In the genomic region with DNA sequence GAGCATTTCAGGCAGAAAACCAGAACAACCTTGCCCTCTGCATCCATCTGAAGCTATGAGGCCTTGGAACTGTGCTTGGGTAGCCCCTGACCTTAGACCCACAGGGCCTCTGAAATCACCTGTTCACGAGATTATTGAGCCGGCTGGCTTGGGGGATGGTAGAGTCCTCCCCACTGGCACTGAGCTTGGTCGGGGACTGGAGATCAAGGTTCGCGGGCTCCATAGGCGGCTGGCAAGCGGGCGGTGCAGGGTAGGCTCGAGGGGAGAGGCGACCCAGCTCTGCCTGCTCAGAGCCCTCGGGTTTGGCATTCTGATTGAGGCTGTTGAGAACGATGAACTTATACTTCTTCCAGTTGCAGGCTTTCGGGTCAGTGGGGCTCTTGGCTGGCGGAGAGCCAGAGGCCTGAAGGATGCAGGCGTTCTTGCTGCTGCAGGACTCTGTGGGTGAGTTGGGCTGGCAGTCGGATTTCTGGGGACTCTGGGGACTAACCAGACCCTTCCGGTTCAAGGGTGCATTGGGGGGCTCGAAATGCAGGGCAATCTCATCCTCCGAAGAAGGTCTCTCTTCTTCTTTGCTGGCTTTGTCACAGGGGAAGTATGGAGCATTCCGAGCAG, we compare ENCODE assay signal across 22 mouse cellular contexts. TPM values are rescaled to one million over a fixed set of nuclear protein-coding genes. Genes with fewer than 3 reads are reported as not detected.
DNase-seq lines count a peak whose midpoint lies in the region; ATAC-seq and TF ChIP-seq lines count a peak whose summit lies in the region.
"Had no signal": no experiment of that assay in that cellular context is flagged by ENCODE, and none has a peak within 500 bp of the region (broad histone marks: within the 10 kb centered on the region; RNA-seq: fewer than 3 reads in every experiment).

No protein-coding gene starts in this region.

- no peak overlapping the region for H3K4me2 ChIP-seq in midbrain, embryonic 11.5 days
- H3K4me2 ChIP-seq in midbrain, embryonic 15.5 days, result no peak overlapping the region
- H3K4me2 ChIP-seq in stomach, postnatal 0 days (replicated peaks; ENCODE audit: low read depth), result no peak overlapping the region
- H3K4me2 ChIP-seq: embryonic facial prominence, embryonic 13.5 days; forebrain, embryonic 13.5 days; heart, embryonic 11.5 days; limb, embryonic 12.5 days; midbrain, embryonic 13.5 days; stomach, embryonic 15.5 days had no signal

- 86% methylated on average over 20 of the region's 20 CpGs for WGBS in midbrain, embryonic 11.5 days
- WGBS in midbrain, embryonic 15.5 days, result 80% methylated on average over 20 of the region's 20 CpGs
- 22% methylated on average over 20 of the region's 20 CpGs for WGBS in liver, adult 2 months
- WGBS in stomach, postnatal 0 days, result 81% methylated on average over 20 of the region's 20 CpGs

- H3K27ac ChIP-seq in midbrain, embryonic 11.5 days (ENCODE audit: low read depth, low read length), result no peak overlapping the region
- H3K27ac ChIP-seq in midbrain, embryonic 15.5 days, result no peak overlapping the region
- peak overlapping the region; percentile 89 for H3K27ac ChIP-seq in liver, adult 2 months (replicated peaks; ENCODE audit: insufficient read depth, low read depth, low read length)
- H3K27ac ChIP-seq in stomach, postnatal 0 days (replicated peaks), result no peak overlapping the region
- H3K27ac ChIP-seq: embryonic facial prominence, embryonic 13.5 days; forebrain, embryonic 13.5 days; hindbrain, embryonic 10.5 days; kidney, postnatal 0 days; left cerebral cortex, adult 2 months; limb, embryonic 12.5 days; midbrain, embryonic 13.5 days; stomach, embryonic 15.5 days had no signal

- TF ChIP-seq CTCF in liver, adult 2 months (IDR thresholded peaks at IDR 0.05; ENCODE audit: low read depth, low read length), result no peak
- TF ChIP-seq CTCF in stomach, postnatal 0 days (IDR thresholded peaks at IDR 0.05; ENCODE audit: low read depth), result no peak

- no peak overlapping the region for H3K9ac ChIP-seq in midbrain, embryonic 11.5 days (ENCODE audit: low read length)
- H3K9ac ChIP-seq in midbrain, embryonic 15.5 days, result no peak overlapping the region
- peak overlapping the region; percentile 86 for H3K9ac ChIP-seq in liver, adult 2 months (ENCODE audit: low read depth, low read length)
- no peak overlapping the region for H3K9ac ChIP-seq in stomach, postnatal 0 days (ENCODE audit: low read length)
- H3K9ac ChIP-seq: embryonic facial prominence, embryonic 13.5 days; forebrain, embryonic 13.5 days; limb, embryonic 12.5 days; midbrain, embryonic 13.5 days; stomach, embryonic 15.5 days had no signal

- no peaks in the 10 kb centered on the region for H3K9me3 ChIP-seq in midbrain, embryonic 11.5 days (ENCODE audit: control insufficient read depth, low read length)
- no peaks in the 10 kb centered on the region for H3K9me3 ChIP-seq in midbrain, embryonic 15.5 days
- H3K9me3 ChIP-seq in stomach, postnatal 0 days (ENCODE audit: control insufficient read depth, low read length), result no peaks in the 10 kb centered on the region
- H3K9me3 ChIP-seq: embryonic facial prominence, embryonic 13.5 days; forebrain, embryonic 13.5 days; hindbrain, embryonic 10.5 days; limb, embryonic 12.5 days; midbrain, embryonic 13.5 days; stomach, embryonic 15.5 days had no signal

- TF ChIP-seq EP300 in stomach, postnatal 0 days (optimal IDR thresholded peaks at IDR 0.05), result no peak

- intact Hi-C loops in heart, postnatal 25 days (cut with DNase I), result no loop called here

- no peaks in the 10 kb centered on the region for H3K4me1 ChIP-seq in midbrain, embryonic 11.5 days (ENCODE audit: control insufficient read depth, insufficient read depth, low read length)
- H3K4me1 ChIP-seq in midbrain, embryonic 15.5 days, result no peaks in the 10 kb centered on the region
- peaks cover 22% of the 10 kb centered on the region for H3K4me1 ChIP-seq in liver, adult 2 months (ENCODE audit: control insufficient read depth, insufficient read depth, low read length)
- H3K4me1 ChIP-seq in stomach, postnatal 0 days (replicated peaks; ENCODE audit: control insufficient read depth, insufficient read depth), result no peaks in the 10 kb centered on the region
- H3K4me1 ChIP-seq: forebrain, embryonic 13.5 days; midbrain, embryonic 13.5 days had no signal

- no peak overlapping the region for H3K4me3 ChIP-seq in midbrain, embryonic 11.5 days (ENCODE audit: low read depth, low read length)
- no peak overlapping the region for H3K4me3 ChIP-seq in midbrain, embryonic 15.5 days
- H3K4me3 ChIP-seq in liver, adult 2 months (ENCODE audit: insufficient read depth, low read depth, low read length), result peak overlapping the region; percentile 67
- no peak overlapping the region for H3K4me3 ChIP-seq in stomach, postnatal 0 days (ENCODE audit: low read depth, low read length)
- H3K4me3 ChIP-seq: embryonic facial prominence, embryonic 13.5 days; forebrain, embryonic 13.5 days; hindbrain, embryonic 10.5 days; left cerebral cortex, adult 2 months; limb, embryonic 12.5 days; midbrain, embryonic 13.5 days; stomach, embryonic 15.5 days had no signal

- no peak for ATAC-seq in midbrain, embryonic 11.5 days (ENCODE audit: low FRiP score)
- no peak for ATAC-seq in midbrain, embryonic 15.5 days (replicated peaks)
- 0 out of 2 replicates have a peak, but pooled peaks have one; percentile 21 for ATAC-seq in stomach, postnatal 0 days (ENCODE audit: low FRiP score, low TSS enrichment)
- no peak for ATAC-seq in erythroblast, adult 5-6 weeks (replicated peaks; ENCODE audit: low FRiP score, poor library complexity, severe bottlenecking)
- ATAC-seq: forebrain, embryonic 13.5 days; midbrain, embryonic 13.5 days had no signal

- H3K79me2 ChIP-seq in liver, adult 2 months (ENCODE audit: control insufficient read depth, insufficient read depth, low read length), result 0 out of 2 replicates have a peak, but pooled peaks cover under 1% of the 10 kb centered on the region

- TF ChIP-seq POLR2A in liver, adult 2 months (IDR thresholded peaks at IDR 0.05; ENCODE audit: extremely low read depth, insufficient read depth, low read length), result peak; percentile 45; the same call in 1 of the 2 replicates

- peak; percentile 91 for DNase-seq in heart, adult 11 months
- no peak for DNase-seq in heart, postnatal 25 days (ENCODE audit: low spot score)
- DNase-seq in midbrain, embryonic 11.5 days (ENCODE audit: low spot score, missing footprints), result peak; percentile 72
- peak; percentile 91 for DNase-seq in liver, adult 2 months (ENCODE audit: extremely low read depth, low read depth, low spot score)
- no peak for DNase-seq in stomach, postnatal 0 days (ENCODE audit: low spot score)
- DNase-seq: adrenal gland, postnatal 14 days; B cell, adult 2 months; gastrocnemius, postnatal 10 days; lung, postnatal 36 days had no signal

- no peaks in the 10 kb centered on the region for H3K27me3 ChIP-seq in midbrain, embryonic 11.5 days (ENCODE audit: control insufficient read depth, insufficient read depth, low read length)
- H3K27me3 ChIP-seq in midbrain, embryonic 15.5 days (replicated peaks), result no peaks in the 10 kb centered on the region
- no peaks in the 10 kb centered on the region for H3K27me3 ChIP-seq in liver, adult 2 months (ENCODE audit: control insufficient read depth, insufficient read depth, low read length)
- no peaks in the 10 kb centered on the region for H3K27me3 ChIP-seq in stomach, postnatal 0 days (ENCODE audit: control insufficient read depth, insufficient read depth, low read length)
- H3K27me3 ChIP-seq: forebrain, embryonic 13.5 days; limb, embryonic 12.5 days; stomach, embryonic 15.5 days had no signal

- H3K36me3 ChIP-seq in midbrain, embryonic 11.5 days (ENCODE audit: control insufficient read depth, insufficient read depth, low read length), result no peaks in the 10 kb centered on the region
- H3K36me3 ChIP-seq in midbrain, embryonic 15.5 days (replicated peaks), result no peaks in the 10 kb centered on the region
- peaks cover 64% of the 10 kb centered on the region for H3K36me3 ChIP-seq in liver, adult 2 months (ENCODE audit: control insufficient read depth, insufficient read depth, low read length)
- H3K36me3 ChIP-seq in stomach, postnatal 0 days (ENCODE audit: control insufficient read depth, insufficient read depth, low read length), result no peaks in the 10 kb centered on the region; the same call in 1 of the 2 replicates
- H3K36me3 ChIP-seq: G1E; hindbrain, embryonic 10.5 days; limb, embryonic 12.5 days; midbrain, embryonic 13.5 days had no signal

RNA-seq across cellular contexts. Expression of a gene that starts 16.0 kb away (rescaled TPM):
- not detected for total RNA-seq in heart, postnatal 25 days (2021)
- polyA plus RNA-seq in midbrain, embryonic 11.5 days (2014; fragmentation: Nextera tagmentation; extraction: Ambion mirVana), result not detected in 2 replicates
- not detected in 2 replicates for polyA plus RNA-seq in midbrain, embryonic 15.5 days (2015; fragmentation: Nextera tagmentation; extraction: Ambion mirVana)
- not detected in 2 replicates for total RNA-seq in liver, adult 2 months (2014; rRNA removed)
- polyA plus RNA-seq in liver, adult 2 months (2012; rRNA removed), result not detected in 2 replicates
- polyA plus RNA-seq in stomach, postnatal 0 days (2015; fragmentation: Nextera tagmentation; extraction: Ambion mirVana), result not detected in 2 replicates
- total RNA-seq in erythroblast, adult 5-6 weeks (2015; ENCODE audit: low replicate concordance), result not detected in 2 replicates
- total RNA-seq in erythroblast, adult 5-6 weeks (2017; ENCODE audit: low replicate concordance), result not detected in 2 replicates
- total RNA-seq: adrenal gland, postnatal 14 days; common myeloid progenitor, adult 5-6 weeks; G1E; gastrocnemius, postnatal 10 days; left cerebral cortex, adult 2 months had no signal
- polyA plus RNA-seq: embryonic facial prominence, embryonic 13.5 days; forebrain, embryonic 13.5 days; G1E; heart, embryonic 11.5 days; hindbrain, embryonic 10.5 days; kidney, postnatal 0 days; limb, embryonic 12.5 days; midbrain, embryonic 13.5 days; stomach, embryonic 15.5 days had no signal

RNA-seq across cellular contexts. Expression of a gene that starts 16.4 kb away (rescaled TPM):
- 10 to 100 TPM; 12.0 to 17.6 TPM for total RNA-seq in heart, postnatal 25 days (2021)
- 0.11 TPM in 1 of 2 replicates, not detected in the other for polyA plus RNA-seq in midbrain, embryonic 11.5 days (2014; fragmentation: Nextera tagmentation; extraction: Ambion mirVana)
- 0.47 and 0.57 TPM in 2 replicates for polyA plus RNA-seq in midbrain, embryonic 15.5 days (2015; fragmentation: Nextera tagmentation; extraction: Ambion mirVana)
- total RNA-seq in liver, adult 2 months (2014; rRNA removed), result 20.6 and 21.2 TPM in 2 replicates
- 4.5 and 5.9 TPM in 2 replicates for polyA plus RNA-seq in liver, adult 2 months (2012; rRNA removed)
- 0.23 and 0.30 TPM in 2 replicates for polyA plus RNA-seq in stomach, postnatal 0 days (2015; fragmentation: Nextera tagmentation; extraction: Ambion mirVana)
- total RNA-seq in erythroblast, adult 5-6 weeks (2015; ENCODE audit: low replicate concordance), result 5.2 and 7.9 TPM in 2 replicates
- total RNA-seq in erythroblast, adult 5-6 weeks (2017; ENCODE audit: low replicate concordance), result 3.7 and 4.2 TPM in 2 replicates
- polyA plus RNA-seq: G1E had no signal

RNA-seq across cellular contexts. Expression of a gene that starts 40.0 kb away (rescaled TPM):
- not detected for total RNA-seq in heart, postnatal 25 days (2021)
- polyA plus RNA-seq in midbrain, embryonic 11.5 days (2014; fragmentation: Nextera tagmentation; extraction: Ambion mirVana), result not detected in 2 replicates
- polyA plus RNA-seq in midbrain, embryonic 15.5 days (2015; fragmentation: Nextera tagmentation; extraction: Ambion mirVana), result 0.11 and 0.22 TPM in 2 replicates
- total RNA-seq in liver, adult 2 months (2014; rRNA removed), result not detected in 2 replicates
- polyA plus RNA-seq in liver, adult 2 months (2012; rRNA removed), result not detected in 2 replicates
- not detected in 2 replicates for polyA plus RNA-seq in stomach, postnatal 0 days (2015; fragmentation: Nextera tagmentation; extraction: Ambion mirVana)
- total RNA-seq in erythroblast, adult 5-6 weeks (2015; ENCODE audit: low replicate concordance), result not detected in 2 replicates
- total RNA-seq in erythroblast, adult 5-6 weeks (2017; ENCODE audit: low replicate concordance), result not detected in 2 replicates
- total RNA-seq: adrenal gland, postnatal 14 days; common myeloid progenitor, adult 5-6 weeks; G1E; gastrocnemius, postnatal 10 days; left cerebral cortex, adult 2 months had no signal
- polyA plus RNA-seq: forebrain, embryonic 13.5 days; G1E; heart, embryonic 11.5 days; hindbrain, embryonic 10.5 days; kidney, postnatal 0 days; limb, embryonic 12.5 days; midbrain, embryonic 13.5 days; stomach, embryonic 15.5 days had no signal

Comparison
In these comparisons a context has a peak if more than half of its experiments do, and no peak if none do; other contexts are left out.
1. DNase-seq: peak in heart, adult 11 months (single experiment), midbrain, embryonic 11.5 days (single experiment) and liver, adult 2 months (single experiment); none in heart, postnatal 25 days (single experiment) and stomach, postnatal 0 days (single experiment).